Mouse (Mus musculus): ENCODE measurements around the gene Col12a1.
"Not testable (repeated sequence)": the region's sequence is repeated elsewhere in the genome, so short reads cannot be mapped to it uniquely, and the experiment has no call there.

Col12a1 gene

GRCm38 (mm10) chr9:79689771-79690535, 28.7 kb downstream of the Col12a1 start:
- in situ Hi-C loops (cut with MboI, MseI): no loop called here

GRCm38 (mm10) chr9:79689342-79689741, 29.3 kb downstream of the Col12a1 start:
- in situ Hi-C loops (cut with MboI, MseI): no loop called here

GRCm38 (mm10) chr9:79687227-79687626, 31.4 kb downstream of the Col12a1 start:
- in situ Hi-C loops (cut with MboI, MseI): no loop called here

- in situ Hi-C loops (cut with MboI, MseI): no loop called here
These were observed 32.6 kb downstream of the Col12a1 start for GRCm38 (mm10) chr9:79686049-79686448.

GRCm38 (mm10) chr9:79680453-79681240, 38.0 kb downstream of the Col12a1 start:
- in situ Hi-C loops (cut with MboI, MseI): no loop called here

- in situ Hi-C loops (cut with MboI, MseI): not testable (repeated sequence)
These were observed 49.8 kb downstream of the Col12a1 start for GRCm38 (mm10) chr9:79668806-79669205.

GRCm38 (mm10) chr9:79653327-79654150, 65.1 kb downstream of the Col12a1 start:
- in situ Hi-C loops (cut with MboI, MseI): no loop called here

- in situ Hi-C loops (cut with MboI, MseI): no loop called here
These were observed 70.0 kb downstream of the Col12a1 start for GRCm38 (mm10) chr9:79648587-79648986.

- in situ Hi-C loops (cut with MboI, MseI): no loop called here
These were observed 72.9 kb downstream of the Col12a1 start for GRCm38 (mm10) chr9:79645757-79646156.

- in situ Hi-C loops (cut with MboI, MseI): no loop called here
These were observed 79.1 kb downstream of the Col12a1 start for GRCm38 (mm10) chr9:79639430-79640090.

- in situ Hi-C loops (cut with MboI, MseI): no loop called here
These were observed 80.8 kb downstream of the Col12a1 start for GRCm38 (mm10) chr9:79637879-79638278.

GRCm38 (mm10) chr9:79634076-79634475, 84.6 kb downstream of the Col12a1 start:
- in situ Hi-C loops (cut with MboI, MseI): no loop called here

GRCm38 (mm10) chr9:79631186-79631585, 87.4 kb downstream of the Col12a1 start:
- in situ Hi-C loops (cut with MboI, MseI): no loop called here

- in situ Hi-C loops (cut with MboI, MseI): no loop called here
These were observed 99.6 kb downstream of the Col12a1 start for GRCm38 (mm10) chr9:79618839-79619597.

GRCm38 (mm10) chr9:79617336-79617735, 101.3 kb downstream of the Col12a1 start:
- in situ Hi-C loops (cut with MboI, MseI): no loop called here

- in situ Hi-C loops (cut with MboI, MseI): no loop called here
These were observed 102.6 kb downstream of the Col12a1 start for GRCm38 (mm10) chr9:79616040-79616439.

GRCm38 (mm10) chr9:79610286-79610685, 108.3 kb downstream of the Col12a1 start:
- in situ Hi-C loops (cut with MboI, MseI): no loop called here

GRCm38 (mm10) chr9:79609661-79610060, 109.0 kb downstream of the Col12a1 start:
- in situ Hi-C loops (cut with MboI, MseI): no loop called here

- in situ Hi-C loops (cut with MboI, MseI): no loop called here
These were observed 109.8 kb downstream of the Col12a1 start for GRCm38 (mm10) chr9:79608795-79609194.

GRCm38 (mm10) chr9:79608062-79608531, 110.5 kb downstream of the Col12a1 start:
- in situ Hi-C loops (cut with MboI, MseI): no loop called here

GRCm38 (mm10) chr9:79606122-79606521, 112.5 kb downstream of the Col12a1 start:
- in situ Hi-C loops (cut with MboI, MseI): no loop called here

Measured in T-helper 2 cell (primary cell).